Mouse (Mus musculus): ENCODE measurements around the gene AC140267.1.

Gene AC140267.1

GRCm38 (mm10) chr15:80235535-80235934 is at the start of gene AC140267.1:
Gene AC140267.1, plus strand, starts transcription at chr15:80235835.
- no peak for DNase-seq

- DNase-seq, result no peak
Measured at GRCm38 (mm10) chr15:80188927-80189326, 46.7 kb upstream of the AC140267.1 start.

DNA sequence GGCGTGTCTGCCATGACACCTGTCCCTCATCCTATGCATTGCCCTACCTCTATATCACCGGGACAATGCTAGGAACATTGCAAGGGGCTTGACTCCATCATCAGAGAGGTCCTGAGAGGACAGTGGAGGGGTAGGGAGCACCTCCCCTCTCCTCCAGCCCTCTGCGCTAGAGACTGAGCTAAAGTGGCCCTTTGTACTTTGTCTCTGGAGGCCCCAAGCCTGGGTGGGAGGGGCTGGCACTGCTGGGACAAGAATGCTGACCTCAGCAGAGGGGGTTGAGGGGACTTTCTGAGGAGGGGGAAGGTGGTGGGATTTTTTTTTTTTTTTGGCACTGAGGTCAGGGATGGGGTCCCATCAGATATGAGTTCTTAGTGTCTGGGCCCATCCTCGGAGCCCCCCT is 45.6 kb upstream of the AC140267.1 start:
- no peak for DNase-seq

DNA sequence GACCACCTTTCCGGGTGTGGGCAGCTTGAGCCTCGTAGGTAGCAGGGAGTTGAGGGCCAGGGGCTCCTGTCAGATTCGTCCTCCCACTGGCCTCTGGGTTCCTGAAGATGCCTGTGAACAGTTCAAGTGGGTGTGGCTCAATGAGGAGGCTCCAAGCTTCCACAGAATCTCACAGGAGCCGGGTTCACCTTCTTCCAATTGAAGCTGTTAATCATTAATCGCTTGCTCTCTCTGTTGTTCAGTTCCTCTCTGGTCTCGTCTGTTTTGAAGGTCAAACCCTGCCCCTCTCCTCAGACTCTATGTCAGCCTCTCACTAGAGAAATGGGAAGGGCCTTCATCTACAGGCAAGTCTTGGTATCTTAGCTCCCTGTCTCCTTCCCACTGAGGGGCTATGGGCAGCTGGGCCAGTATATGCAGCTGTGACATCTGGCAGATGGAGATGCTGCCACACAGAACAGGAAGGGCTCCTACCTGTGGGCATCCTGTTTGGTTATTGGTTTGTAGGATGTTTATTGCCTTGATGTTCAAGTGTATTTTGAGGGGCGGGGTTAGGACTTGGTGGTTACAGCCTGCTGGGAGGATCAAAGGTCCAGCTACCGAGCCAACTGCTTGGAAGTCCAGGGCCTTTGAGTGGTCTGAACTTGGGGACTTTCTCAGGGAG is 43.9 kb upstream of the AC140267.1 start:
- DNase-seq, result no peak

DNA sequence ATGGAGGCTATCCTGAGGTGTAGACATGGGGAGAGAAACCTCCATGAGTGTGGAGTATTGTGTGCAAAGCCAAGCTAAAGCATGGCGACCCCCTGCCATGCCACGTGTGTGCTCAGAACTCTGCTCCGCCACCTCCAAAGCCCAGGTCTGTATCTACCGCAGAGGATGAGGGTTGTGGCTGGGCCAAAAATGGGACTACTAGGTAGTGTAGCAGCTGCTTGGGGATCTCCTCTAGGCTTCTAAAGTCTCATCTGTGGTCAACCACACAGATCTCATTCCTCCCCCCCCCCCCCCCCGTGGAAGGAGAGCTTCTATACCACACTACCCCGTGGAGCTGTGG is 43.4 kb upstream of the AC140267.1 start:
- DNase-seq, result no peak

- DNase-seq, result no peak
Measured at GRCm38 (mm10) chr15:80192847-80193246, 42.8 kb upstream of the AC140267.1 start.

DNA sequence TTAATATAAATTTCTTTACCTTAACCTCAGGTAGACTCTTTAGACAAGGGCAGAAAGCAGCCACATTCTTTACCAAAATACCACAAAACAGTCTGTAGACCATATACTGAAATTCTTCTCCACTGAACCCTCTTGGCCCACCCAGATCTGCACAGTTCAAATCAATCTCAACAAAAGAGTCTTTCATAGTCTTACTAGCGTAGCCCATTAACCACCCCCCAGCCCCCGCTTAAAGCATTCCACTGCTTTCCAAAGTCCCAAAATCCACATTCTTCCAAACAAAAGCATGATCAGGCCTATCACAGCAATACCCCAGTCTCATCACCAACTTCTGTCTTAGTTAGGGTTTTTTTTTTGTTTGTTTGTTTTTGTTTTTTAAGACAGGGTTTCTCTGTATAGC is 36.1 kb upstream of the AC140267.1 start:
- DNase-seq, result no peak

DNA sequence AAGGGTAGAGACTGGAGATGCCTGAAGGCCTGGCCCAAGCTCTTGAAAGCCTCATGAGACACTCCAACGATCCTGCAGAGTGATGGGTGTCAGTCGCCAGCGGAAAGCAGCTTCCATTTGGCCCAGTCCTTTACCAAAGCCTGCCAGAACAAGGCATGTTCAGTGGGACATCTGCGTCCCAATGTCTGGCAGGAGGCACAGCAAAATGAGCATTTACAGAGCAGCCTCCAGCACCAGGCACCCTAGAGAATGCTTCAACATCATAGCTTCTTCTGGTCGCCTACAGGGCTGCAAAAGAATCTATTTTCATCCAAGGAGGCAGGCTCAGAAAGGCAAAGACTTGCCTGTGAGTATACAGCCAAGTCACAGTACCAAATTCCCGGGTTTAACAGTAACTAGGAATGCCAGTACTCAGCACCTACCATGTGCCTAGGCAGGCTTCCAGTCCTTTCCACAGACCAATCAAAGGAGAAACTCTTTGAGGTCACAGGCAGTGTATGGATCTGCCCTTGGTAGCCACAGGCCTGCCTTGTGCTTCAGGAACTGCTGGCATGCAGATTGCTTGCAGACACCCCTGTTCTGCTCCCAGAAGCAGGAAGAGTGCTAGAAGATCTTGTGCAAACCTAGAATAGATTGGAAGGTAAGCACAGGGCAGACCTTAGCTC is 33.4 kb upstream of the AC140267.1 start:
- DNase-seq, result no peak

- DNase-seq, result peak; percentile 62
Measured at GRCm38 (mm10) chr15:80203406-80203805, 32.2 kb upstream of the AC140267.1 start.

GRCm38 (mm10) chr15:80206057-80206565 is 29.5 kb upstream of the AC140267.1 start:
- DNase-seq, result no peak

GRCm38 (mm10) chr15:80208446-80208845 is 27.2 kb upstream of the AC140267.1 start:
- peak; percentile 16 for DNase-seq

DNA sequence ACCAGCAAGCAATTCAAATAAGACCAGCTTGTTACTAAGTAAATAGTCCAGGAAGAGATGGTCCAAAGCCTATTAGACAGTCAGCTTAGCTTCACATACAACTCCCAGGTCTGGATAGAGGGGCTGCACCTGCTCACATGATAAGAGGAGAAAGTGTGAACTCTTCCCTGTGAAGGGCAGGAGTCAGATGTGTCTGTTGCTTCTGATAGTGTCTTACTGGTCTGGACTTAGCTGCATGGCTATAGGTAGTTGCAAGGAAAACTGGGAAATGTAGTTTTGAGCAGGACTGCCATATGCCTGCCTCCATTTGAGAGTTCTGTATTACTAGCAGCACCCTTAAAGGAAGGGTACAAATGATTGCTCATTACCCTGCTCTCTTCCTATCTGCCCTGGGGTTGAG is 21.9 kb upstream of the AC140267.1 start:
- DNase-seq, result no peak

DNA sequence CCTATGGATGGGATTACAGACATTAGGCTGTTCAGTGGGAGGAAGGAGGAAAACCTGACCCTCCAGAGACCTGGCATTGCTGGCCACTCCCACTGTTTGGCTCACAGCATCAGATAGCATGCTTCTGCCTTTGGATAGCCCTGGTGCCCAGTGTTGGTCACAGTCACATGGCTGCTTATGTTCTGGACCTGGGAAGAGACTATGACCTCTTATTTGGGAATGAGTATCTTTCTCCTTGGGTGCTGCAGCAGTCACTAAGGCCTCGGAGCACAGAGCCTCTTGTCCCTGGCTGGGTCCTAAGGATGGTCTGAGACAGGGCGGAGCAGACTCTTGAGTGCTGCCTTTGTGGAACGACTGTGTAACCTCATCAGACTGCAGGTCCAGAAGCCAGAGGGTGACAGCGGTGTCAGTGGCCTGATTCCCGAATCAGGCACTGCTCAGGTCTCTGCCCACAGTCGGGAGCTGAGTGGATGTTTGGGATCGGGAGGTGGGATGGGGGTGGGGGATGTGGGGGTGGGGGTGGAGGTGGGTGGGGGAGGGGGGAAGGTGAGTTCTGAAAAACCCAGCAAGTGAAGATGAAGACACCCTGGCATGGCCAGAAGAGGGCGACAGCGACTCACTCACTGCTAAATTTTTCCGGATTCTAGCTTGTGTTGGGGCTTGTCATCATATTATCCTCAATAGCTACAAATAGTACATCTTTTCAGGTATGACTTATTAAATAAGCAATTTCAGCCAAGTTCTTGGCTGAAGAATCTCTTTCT is 19.7 kb upstream of the AC140267.1 start:
- DNase-seq, result peak; percentile 41

DNA sequence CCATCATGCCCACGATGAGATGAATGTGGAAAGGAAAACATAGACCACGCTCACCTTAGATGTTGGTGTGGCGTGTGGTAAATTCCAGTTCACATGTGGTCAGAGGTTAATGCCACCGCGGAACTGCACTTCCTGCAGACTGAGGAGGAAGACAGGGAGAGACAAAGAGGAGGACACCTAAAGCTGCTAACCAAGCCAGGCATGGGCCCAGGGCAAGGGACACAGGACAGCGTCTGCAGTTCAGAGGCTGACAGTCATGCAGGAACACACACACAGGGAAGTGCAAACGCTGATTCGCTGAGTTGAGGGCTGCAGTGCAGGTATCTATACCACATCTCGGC is 19.2 kb upstream of the AC140267.1 start:
- DNase-seq, result no peak

DNA sequence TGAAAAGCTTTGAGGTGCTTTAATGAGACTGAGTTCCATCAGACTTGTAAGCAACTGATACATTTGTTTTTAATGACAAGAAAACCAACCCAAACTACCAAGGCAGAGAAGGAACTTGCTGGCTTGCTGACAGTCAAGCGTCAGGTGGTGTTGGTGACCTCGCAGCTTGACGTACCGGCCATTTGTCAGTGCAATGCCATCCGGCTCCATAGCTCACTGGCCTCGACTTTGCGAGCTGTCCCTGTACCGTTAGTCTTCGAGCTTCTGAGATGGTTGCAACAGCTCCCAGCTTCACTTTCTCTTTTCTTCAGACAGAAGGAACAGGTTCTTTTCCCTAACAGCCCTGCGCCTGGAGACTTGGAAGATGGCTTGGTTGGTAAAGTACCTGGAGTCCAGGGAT is 18.2 kb upstream of the AC140267.1 start:
- DNase-seq, result no peak

GRCm38 (mm10) chr15:80219211-80219610 is 16.4 kb upstream of the AC140267.1 start:
- DNase-seq, result peak; percentile 61

- no peak for DNase-seq
Measured at GRCm38 (mm10) chr15:80219705-80220657, 15.7 kb upstream of the AC140267.1 start.

DNA sequence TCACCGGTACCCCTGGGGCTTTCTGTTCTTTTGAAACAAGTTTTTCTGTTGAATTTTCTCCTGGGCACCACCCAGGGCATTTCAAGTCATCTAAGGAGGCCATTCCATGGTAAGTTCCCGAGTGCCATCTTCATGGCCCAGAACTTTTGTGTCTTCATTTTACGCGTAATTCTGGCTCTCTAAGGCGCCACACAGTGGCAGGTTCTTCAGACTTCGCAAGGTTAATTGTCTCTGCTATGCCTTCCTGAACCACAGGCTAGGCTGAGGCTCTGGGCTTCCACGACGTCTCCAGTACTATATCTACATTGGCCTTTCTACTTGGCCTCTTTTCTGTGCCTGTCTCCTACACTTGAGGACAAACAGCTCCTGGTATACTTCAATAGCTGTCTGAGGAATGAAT is 14.6 kb upstream of the AC140267.1 start:
- DNase-seq, result no peak

DNA sequence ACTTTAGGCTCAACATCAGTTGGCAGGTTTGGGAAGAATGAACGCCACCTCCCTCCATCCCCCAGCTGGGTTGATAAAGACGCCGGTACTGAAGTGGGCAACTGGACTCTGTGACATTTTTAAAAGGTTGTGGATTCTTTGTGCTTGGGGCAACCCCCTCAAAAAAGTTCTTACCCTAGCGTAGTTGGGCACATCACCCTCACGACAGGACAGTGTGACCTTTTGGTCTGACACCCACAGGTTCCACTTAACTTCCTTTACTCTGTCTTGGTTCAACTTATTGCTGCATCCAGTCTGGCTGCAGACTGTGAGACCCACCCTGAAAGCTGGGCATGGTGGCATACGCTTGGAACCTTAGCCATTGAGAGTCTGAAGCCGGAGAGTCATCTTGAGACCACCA is 11.9 kb upstream of the AC140267.1 start:
- DNase-seq, result no peak

- DNase-seq, result peak; percentile 78
Measured at GRCm38 (mm10) chr15:80225208-80225607, 10.4 kb upstream of the AC140267.1 start.

GRCm38 (mm10) chr15:80225796-80226195 is 9.8 kb upstream of the AC140267.1 start:
- DNase-seq, result peak; percentile 61

DNA sequence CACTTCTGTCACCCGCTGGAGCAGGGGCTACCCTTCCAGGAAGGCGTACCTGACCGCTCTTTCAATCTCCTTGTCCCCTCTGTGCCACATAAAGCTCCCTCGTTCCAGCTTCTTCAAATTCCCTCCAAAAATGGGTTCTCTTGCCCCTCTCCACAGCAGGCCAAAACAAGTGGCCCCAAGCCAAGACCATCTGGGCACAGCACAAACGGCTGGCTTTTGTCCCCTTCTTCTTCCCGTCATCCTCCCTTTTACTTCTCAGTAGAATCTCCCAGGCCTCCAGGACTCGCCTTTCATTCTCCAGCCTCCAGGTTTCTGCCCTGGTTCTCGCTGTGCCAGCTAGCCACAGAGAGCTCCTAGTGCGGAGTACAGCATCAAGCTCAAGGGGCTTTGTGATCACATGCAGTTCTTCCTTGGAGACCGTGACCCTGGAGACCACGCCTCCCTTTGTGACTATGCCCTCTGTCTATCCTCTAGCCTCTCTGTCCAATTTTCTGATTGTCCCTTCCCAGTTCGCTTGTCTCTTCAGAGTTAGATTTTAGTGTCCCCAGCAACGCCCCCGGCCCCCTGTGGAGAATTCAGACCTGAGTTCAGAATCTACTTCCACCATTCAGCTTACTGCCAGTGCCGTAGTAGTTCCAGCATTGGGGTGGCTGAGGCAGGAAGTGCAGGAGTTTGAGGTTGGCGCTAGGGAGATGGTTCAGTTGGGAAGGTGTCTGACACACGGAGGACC is 7.4 kb upstream of the AC140267.1 start:
- no peak for DNase-seq

Measured in embryo, embryonic 11 days (tissue).